Mouse (Mus musculus) T-cell, adult 66 days (primary cell): ENCODE data around the gene Zbtb1. TPM values are rescaled to one million over a fixed set of nuclear protein-coding genes. Genes with fewer than 3 reads are reported as not detected.

Experiments
- total RNA-seq, 2 experiments: library from RNA; stranded (reverse); gene quantifications; 3 replicates in 1 of 2; 4 replicates in 1 of 2; pipeline ENCODE4 v1.2.4; 2023

Gene Zbtb1
- total RNA-seq, result 10 to 100 TPM; 15.4 to 17.8 TPM

GRCm38 (mm10) chr12:76369978-76370830 lies at the start of gene Zbtb1:
Gene Zbtb1, plus strand, starts transcription at chr12:76370266.

GRCm38 (mm10) chr12:76324679-76325431 lies 45.2 kb upstream of the Zbtb1 start, which contains the start of gene Akap5:
Gene Akap5, plus strand, starts transcription at chr12:76324891.

DNA sequence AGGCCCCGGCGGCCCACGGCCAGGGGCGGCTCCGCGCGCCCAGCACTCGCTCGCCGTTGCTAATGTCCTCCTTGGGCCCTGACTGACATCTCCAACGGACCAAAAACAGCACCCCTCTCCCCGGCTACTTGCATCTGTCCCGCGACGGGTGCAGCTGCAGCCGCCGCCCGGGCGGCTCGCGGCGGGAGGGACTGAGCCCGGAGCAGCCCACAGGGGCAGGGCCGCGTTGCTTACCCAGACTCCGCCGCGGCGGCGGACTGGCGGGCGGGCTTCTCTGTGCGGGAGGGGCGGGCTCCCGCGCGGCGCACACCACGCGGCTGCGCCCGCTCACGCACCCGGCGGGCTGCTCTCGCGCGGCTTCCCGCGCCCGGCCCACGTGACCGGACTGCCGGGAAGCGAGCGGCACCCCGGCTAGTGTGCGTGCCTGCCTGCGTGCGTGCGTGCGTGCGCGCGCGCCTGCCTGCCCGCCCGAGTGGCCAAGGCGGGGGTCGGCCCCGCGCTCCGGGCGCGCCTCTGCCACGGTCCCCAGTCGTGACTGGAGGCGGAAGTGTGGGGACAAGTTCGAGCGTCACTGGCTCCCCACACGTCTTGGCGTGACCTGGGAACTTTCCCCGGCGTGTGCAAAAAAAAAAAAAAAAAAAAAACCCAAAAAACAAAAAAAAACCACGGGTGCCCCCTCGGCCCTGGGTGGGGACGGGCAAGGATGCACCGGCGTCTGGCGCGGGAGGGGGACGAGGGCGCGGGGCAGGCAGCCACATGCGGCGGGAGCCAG lies 674 bp upstream of the Zbtb1 start, which contains the start of gene Zbtb25:
TSS of gene Zbtb25 (minus strand) at position 397 of the 772 bp plus-strand sequence.

DNA sequence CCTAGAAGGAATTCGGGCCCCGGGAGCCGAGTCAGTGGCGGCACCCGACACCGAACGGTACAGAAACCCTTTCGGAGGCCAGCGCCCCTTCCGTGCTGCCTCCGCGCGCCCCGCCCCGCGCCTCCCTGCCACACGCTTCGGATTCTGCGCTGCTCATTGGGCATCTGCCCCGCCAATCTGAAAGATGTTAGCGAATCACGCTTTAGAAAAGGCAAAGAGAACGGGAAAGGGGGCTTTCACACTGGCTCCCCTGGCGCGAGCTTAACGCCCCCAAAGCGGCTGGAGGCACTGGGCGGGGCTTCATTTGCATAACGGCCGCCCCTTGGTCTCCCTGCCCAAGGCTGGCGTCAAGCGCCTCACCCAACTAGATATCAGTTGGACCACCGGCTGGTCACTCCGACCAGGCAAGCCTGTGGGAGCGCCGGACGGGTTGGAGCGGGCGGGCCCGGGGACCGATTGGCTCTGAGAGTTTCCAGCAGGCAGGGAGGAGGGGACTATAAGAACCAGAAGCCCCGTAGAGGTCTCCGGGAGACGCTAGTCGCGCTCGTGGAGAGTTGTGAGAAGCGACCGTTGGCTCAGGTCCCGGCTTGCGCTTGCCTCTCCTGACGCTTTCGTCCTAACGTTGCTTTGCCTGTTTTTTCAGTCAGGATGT lies 33.9 kb downstream of the Zbtb1 start, which contains the start of gene Hspa2:
TSS of gene Hspa2 (plus strand) at position 291 of the 652 bp plus-strand sequence.

DNA sequence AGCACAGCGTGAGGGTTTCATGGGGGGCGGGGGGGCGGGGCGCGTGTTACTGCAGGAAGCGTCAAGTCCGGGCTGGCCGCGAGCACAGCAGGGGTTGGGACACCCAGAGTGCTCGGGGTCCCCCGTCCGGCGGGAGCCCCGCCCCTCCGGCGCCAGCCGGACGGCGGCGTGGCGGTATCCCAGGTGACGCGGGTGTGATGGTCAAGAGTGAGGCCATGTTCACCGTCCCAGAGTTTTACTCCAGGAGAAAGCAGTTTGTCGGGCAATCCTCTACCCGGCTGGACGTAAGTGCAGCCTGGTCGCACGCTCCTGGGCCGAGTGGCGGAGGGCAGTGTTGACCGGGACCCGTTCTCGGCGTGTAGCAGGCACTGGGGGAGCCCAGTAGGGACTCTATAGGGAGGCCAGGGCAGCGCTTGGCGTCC lies 47.4 kb downstream of the Zbtb1 start, which contains the start of gene Ppp1r36:
TSS of gene Ppp1r36 (plus strand) at position 106 of the 422 bp plus-strand sequence.

Other genes starting within 250 kb of the Zbtb1 start
- not detected for gene Esr2, start 193.0 kb upstream of the Zbtb1 start, total RNA-seq
- gene Tex21, start 123.5 kb upstream of the Zbtb1 start, total RNA-seq, result not detected
- 10 to 100 TPM; 57.5 to 60.6 TPM for gene Mthfd1, start 115.0 kb upstream of the Zbtb1 start, total RNA-seq
- gene Akap5, start 45.4 kb upstream of the Zbtb1 start, total RNA-seq, result 1 to 10 TPM in 1 of 2 experiments, under 1 TPM in 1; 0.70 to 1.4 TPM
- gene Zbtb25, start 664 bp upstream of the Zbtb1 start, total RNA-seq, result 10 to 100 TPM; 50.4 to 57.1 TPM
- gene Hspa2, start 33.9 kb downstream of the Zbtb1 start, total RNA-seq, result 1 to 10 TPM; 1.8 to 2.4 TPM
- gene Ppp1r36, start 47.3 kb downstream of the Zbtb1 start, total RNA-seq, result not detected
- gene Plekhg3, start 160.6 kb downstream of the Zbtb1 start, total RNA-seq, result 10 to 100 TPM; 29.9 to 31.1 TPM